Mouse (Mus musculus) kidney, postnatal 14 days (tissue): ENCODE measurements around the gene Twf2.

Experiments used
- DNase-seq: peaks from one replicate; pipeline ENCODE4 v3.0.0; 2022; ENCODE audit warnings: mixed read lengths

The Twf2 gene

GRCm38 (mm10) chr9:106212594-106212981, 9.7 kb downstream of the Twf2 start:
- no peak for DNase-seq

- DNase-seq, result no peak
Observed at GRCm38 (mm10) chr9:106215341-106216125, 12.6 kb downstream of the Twf2 start.

GRCm38 (mm10) chr9:106216971-106217370, 14.1 kb downstream of the Twf2 start:
- DNase-seq, result no peak

- DNase-seq, result no peak
Observed at GRCm38 (mm10) chr9:106220894-106221523, 18.1 kb downstream of the Twf2 start.

- no peak for DNase-seq
Observed at GRCm38 (mm10) chr9:106222261-106222851, 19.4 kb downstream of the Twf2 start, which contains the start of gene Tlr9. Gene Tlr9, plus strand, starts transcription at chr9:106222598.

GRCm38 (mm10) chr9:106222994-106223393, 20.1 kb downstream of the Twf2 start:
- DNase-seq, result no peak

GRCm38 (mm10) chr9:106225469-106226150, 22.7 kb downstream of the Twf2 start:
- DNase-seq, result no peak

GRCm38 (mm10) chr9:106226151-106226682, 23.3 kb downstream of the Twf2 start:
- DNase-seq, result peak; percentile 52

- DNase-seq, result no peak
Observed at GRCm38 (mm10) chr9:106227790-106228429, 25.0 kb downstream of the Twf2 start.

GRCm38 (mm10) chr9:106230051-106230733, 27.3 kb downstream of the Twf2 start:
- DNase-seq, result no peak

- DNase-seq, result no peak
Observed at GRCm38 (mm10) chr9:106230734-106231106, 27.8 kb downstream of the Twf2 start.

GRCm38 (mm10) chr9:106231220-106231619, 28.3 kb downstream of the Twf2 start:
- DNase-seq, result no peak

- no peak for DNase-seq
Observed at GRCm38 (mm10) chr9:106231816-106232215, 28.9 kb downstream of the Twf2 start.

GRCm38 (mm10) chr9:106232956-106233355, 30.0 kb downstream of the Twf2 start:
- no peak for DNase-seq

GRCm38 (mm10) chr9:106233953-106234352, 31.0 kb downstream of the Twf2 start:
- no peak for DNase-seq

GRCm38 (mm10) chr9:106235194-106235830, 32.4 kb downstream of the Twf2 start:
- peak; percentile 68 for DNase-seq

GRCm38 (mm10) chr9:106236156-106236817, 33.4 kb downstream of the Twf2 start:
- DNase-seq, result peak; percentile 68

- DNase-seq, result peak; percentile 54
Observed at GRCm38 (mm10) chr9:106236818-106237211, 33.9 kb downstream of the Twf2 start.

- DNase-seq, result no peak
Observed at GRCm38 (mm10) chr9:106237401-106237800, 34.5 kb downstream of the Twf2 start.

- DNase-seq, result no peak
Observed at GRCm38 (mm10) chr9:106237878-106238277, 35.0 kb downstream of the Twf2 start.
